Mouse (Mus musculus) liver, embryonic 14.5 days (tissue): ENCODE results near the gene Adck1. TPM values are rescaled to one million over a fixed set of nuclear protein-coding genes. Genes with fewer than 3 reads are reported as not detected.

Experiments
- ATAC-seq: fragments of 200-750 bp; cut with Nextera tagmentation; 2 replicates; pipeline ENCODE4 v1.8.0; 2017; ENCODE audit warnings: moderate number of reproducible peaks, mild to moderate bottlenecking, moderate library complexity; ENCODE audit not compliant: insufficient read depth
- DNase-seq, 3 experiments: peaks; one replicate each; pipeline ENCODE4 v3.0.0-alpha.2; 2012 to 2013; ENCODE audit warnings: low read depth in 3 of 3, low spot score in 3 of 3
- H3K27ac ChIP-seq: fragments of 300-500 bp; sonication (generic); 2 replicates; pipeline ENCODE4 v1.5.1; 2014; ENCODE audit warnings: moderate library complexity, mild to moderate bottlenecking, control low read depth, inconsistent platforms
- H3K27me3 ChIP-seq: fragments of 300-500 bp; sonication (generic); 2 replicates; pipeline ENCODE4 v1.6.1; 2014; ENCODE audit warnings: mild to moderate bottlenecking, low read length, moderate library complexity; ENCODE audit not compliant: control insufficient read depth, insufficient read depth
- H3K36me3 ChIP-seq: fragments of 300-500 bp; sonication (generic); replicated peaks from 2 replicates; pipeline ENCODE4 v1.6.1; 2014; ENCODE audit warnings: low read depth; ENCODE audit not compliant: control insufficient read depth, insufficient read depth
- H3K4me1 ChIP-seq, 2 experiments: fragments of 200-500 bp in 1 of 2; fragments of 300-500 bp in 1 of 2; sonication (generic) in 1 of 2; replicated peaks; 2 replicates each; pipeline ENCODE4 v1.6.1; 2012 to 2014; ENCODE audit warnings: antibody characterized with exemption in 1 of 2, inconsistent platforms in 1 of 2, low read length in 1 of 2; ENCODE audit not compliant: control insufficient read depth in 2 of 2, insufficient read depth in 2 of 2
- H3K4me2 ChIP-seq: fragments of 300-500 bp; sonication (generic); 2 replicates; pipeline ENCODE4 v1.6.1; 2014; ENCODE audit warnings: low read depth, mild to moderate bottlenecking, control low read depth, moderate library complexity
- H3K4me3 ChIP-seq, 2 experiments: fragments of 200-500 bp in 1 of 2; fragments of 300-500 bp in 1 of 2; sonication (generic) in 1 of 2; 2 replicates each; pipeline ENCODE4 v1.5.1; 2012 to 2014; ENCODE audit warnings: low read depth in 2 of 2, low read length in 2 of 2, mild to moderate bottlenecking in 2 of 2, control low read depth in 1 of 2, inconsistent platforms in 1 of 2, moderate library complexity in 1 of 2; ENCODE audit not compliant: insufficient read depth in 1 of 2
- H3K9ac ChIP-seq: fragments of 300-500 bp; sonication (generic); replicated peaks from 2 replicates; pipeline ENCODE4 v1.6.1; 2014; ENCODE audit warnings: mild to moderate bottlenecking, control low read depth, moderate library complexity
- H3K9me3 ChIP-seq: fragments of 300-500 bp; sonication (generic); 2 replicates; pipeline ENCODE4 v1.6.1; 2016; ENCODE audit warnings: low read length, mixed read lengths; ENCODE audit not compliant: control insufficient read depth
- CTCF ChIP-seq: IDR thresholded peaks from 2 replicates; pipeline ENCODE4 v1.5.1; 2016; ENCODE audit warnings: antibody characterized with exemption, low read depth, control low read depth
- EP300 ChIP-seq: IDR thresholded peaks from 2 replicates; pipeline ENCODE4 v1.6.1; 2016; ENCODE audit warnings: antibody characterized with exemption, low read depth
- WGBS: fragments of 180-500 bp; shearing (Covaris S2); extraction: QIAGEN DNeasy Blood & Tissue Kit; methylation state at CpG from one replicate; pipeline ENCODE4 v1.1.7; 2014; ENCODE audit not compliant: insufficient replicate concordance; 5-methylcytosine and 5-hydroxymethylcytosine counted together
- polyA plus RNA-seq, 2 experiments: library from polyadenylated mRNA; depleted of rRNA in 1 of 2; stranded (reverse) in 1 of 2; unstranded in 1 of 2; fragments of >200 nt; fragmentation: Nextera tagmentation in 1 of 2; extraction: Ambion mirVana in 1 of 2; gene quantifications; 2 replicates each; pipeline versions ENCODE4 v1.2.1 to v1.2.3; 2012 to 2014

Adck1 gene
- polyA plus RNA-seq, 2 experiments, result 5.8 to 6.5 TPM

DNA sequence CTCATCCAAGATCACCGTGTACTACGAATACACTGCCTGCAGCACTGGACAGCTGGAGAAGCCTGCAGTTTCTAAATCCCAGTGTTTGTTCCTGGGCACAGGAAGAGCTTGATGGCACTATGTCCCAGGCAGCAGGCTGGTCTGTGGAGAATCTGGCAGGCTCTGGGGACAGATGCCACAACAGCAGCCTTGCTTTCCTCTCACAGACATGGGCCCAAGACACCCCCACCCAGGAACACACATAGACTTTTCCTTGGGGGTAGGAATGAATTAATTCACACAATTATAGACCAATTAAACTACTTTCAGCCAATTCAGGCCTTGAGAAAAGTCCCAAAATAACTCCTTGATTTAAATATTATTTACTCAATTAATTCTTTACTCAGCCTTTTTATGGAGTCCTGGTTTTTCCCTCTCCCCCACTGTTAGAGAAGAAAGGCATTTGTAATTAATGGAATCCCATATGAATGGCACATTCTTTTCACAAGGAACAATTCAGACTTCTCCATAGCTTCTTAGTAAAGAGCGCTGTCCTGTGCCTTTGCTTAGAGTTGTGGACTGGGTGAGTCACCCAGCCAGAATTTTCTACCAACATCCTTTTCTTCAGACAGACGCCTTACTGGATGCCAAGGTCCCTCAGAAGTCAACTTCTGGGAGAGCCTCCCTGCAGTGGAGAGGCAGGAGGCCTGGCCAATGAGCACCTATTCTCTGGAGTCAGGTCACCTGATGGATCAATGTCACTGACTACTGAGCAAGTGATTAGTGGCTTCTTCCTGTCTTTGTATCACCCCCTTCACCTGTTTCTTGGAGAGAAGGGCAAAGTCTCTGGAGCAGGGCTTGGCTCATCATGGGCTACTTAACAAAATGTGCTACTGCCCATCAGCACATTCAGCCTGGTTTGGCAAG lies 90.6 kb downstream of the Adck1 start:
- H3K36me3 ChIP-seq, result no peaks in the 10 kb centered on the region
- H3K9ac ChIP-seq, result no peak overlapping the region
- H3K27ac ChIP-seq, result no peak overlapping the region
- no peak overlapping the region for H3K4me3 ChIP-seq
- no peak for DNase-seq
- 78% methylated on average over 4 of the region's 4 CpGs for WGBS
- H3K4me1 ChIP-seq, result no peaks in the 10 kb centered on the region
- no peaks in the 10 kb centered on the region for H3K27me3 ChIP-seq
- H3K9me3 ChIP-seq, result no peaks in the 10 kb centered on the region
- no peak overlapping the region for H3K4me2 ChIP-seq
- ATAC-seq, result no peak
- no peak for TF ChIP-seq EP300
- TF ChIP-seq CTCF, result no peak

DNA sequence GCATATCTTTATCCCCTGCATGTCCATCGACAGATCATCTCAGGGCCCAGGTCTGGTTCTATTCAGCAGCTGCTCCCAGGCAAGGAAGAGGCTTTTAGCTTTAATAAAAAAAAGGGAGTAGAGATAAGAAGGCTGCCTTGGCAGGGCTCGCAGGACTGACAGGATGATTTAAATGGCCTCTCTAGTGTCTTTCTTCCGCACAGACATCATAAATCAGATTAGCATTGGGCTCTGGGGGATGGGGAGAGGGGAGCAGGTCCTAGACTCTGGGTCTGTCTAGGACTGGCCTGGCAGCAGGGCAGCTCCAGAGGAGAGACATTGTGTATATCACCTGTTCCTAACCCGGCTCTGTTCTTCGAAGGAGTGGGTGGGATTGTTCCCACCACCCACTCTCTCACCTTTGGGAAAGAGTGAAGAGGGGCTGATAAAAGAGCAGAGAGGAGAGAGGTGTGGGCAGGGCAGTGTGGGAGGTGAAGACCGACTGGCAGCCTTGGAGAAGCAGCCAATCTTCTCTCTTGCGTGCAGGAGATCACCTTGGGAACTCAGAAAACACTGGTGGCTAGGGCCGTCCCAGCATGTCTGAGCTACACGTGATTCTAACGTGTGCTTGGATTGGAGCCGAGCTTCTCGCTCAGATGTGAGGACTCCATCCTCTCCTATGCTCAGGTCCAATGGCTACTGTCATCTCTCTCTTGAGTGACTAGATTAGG lies 94.5 kb downstream of the Adck1 start:
- TF ChIP-seq CTCF, result no peak
- TF ChIP-seq EP300, result no peak
- H3K4me3 ChIP-seq, result no peak overlapping the region
- no peak overlapping the region for H3K27ac ChIP-seq
- no peak for ATAC-seq
- no peaks in the 10 kb centered on the region for H3K36me3 ChIP-seq
- no peak overlapping the region for H3K9ac ChIP-seq
- no peaks in the 10 kb centered on the region for H3K9me3 ChIP-seq
- peaks cover 0 to 5% of the 10 kb centered on the region in 2 experiments; a peak in 1 of 4 replicates for H3K4me1 ChIP-seq
- no peaks in the 10 kb centered on the region for H3K27me3 ChIP-seq
- WGBS, result 61% methylated on average over 12 of the region's 12 CpGs
- no peak overlapping the region for H3K4me2 ChIP-seq
- DNase-seq, result no peak

- no peak for ATAC-seq
- H3K4me3 ChIP-seq, result no peak overlapping the region
- peaks cover 0 to 5% of the 10 kb centered on the region in 2 experiments; a peak in 1 of 4 replicates for H3K4me1 ChIP-seq
- 78% methylated on average over 1 of the region's 1 CpGs for WGBS
- no peaks in the 10 kb centered on the region for H3K36me3 ChIP-seq
- no peak for DNase-seq
- H3K9me3 ChIP-seq, result no peaks in the 10 kb centered on the region
- H3K9ac ChIP-seq, result no peak overlapping the region
- no peak overlapping the region for H3K4me2 ChIP-seq
- TF ChIP-seq EP300, result no peak
- no peak overlapping the region for H3K27ac ChIP-seq
- no peaks in the 10 kb centered on the region for H3K27me3 ChIP-seq
Measured at GRCm38 (mm10) chr12:88457021-88457420, 96.7 kb downstream of the Adck1 start.

- no peaks in the 10 kb centered on the region for H3K9me3 ChIP-seq
- H3K4me1 ChIP-seq, result peaks cover 0 to 5% of the 10 kb centered on the region in 2 experiments; a peak in 1 of 4 replicates
- no peak for ATAC-seq
- no peaks in the 10 kb centered on the region for H3K36me3 ChIP-seq
- H3K27me3 ChIP-seq, result no peaks in the 10 kb centered on the region
- TF ChIP-seq CTCF (no peak), EP300 (no peak)
- 78% methylated on average over 12 of the region's 12 CpGs for WGBS
- no peak overlapping the region for H3K9ac ChIP-seq
- no peak overlapping the region for H3K4me2 ChIP-seq
- no peak overlapping the region for H3K4me3 ChIP-seq
- no peak overlapping the region for H3K27ac ChIP-seq
- DNase-seq, result no peak
Measured at GRCm38 (mm10) chr12:88458936-88459335, 98.6 kb downstream of the Adck1 start.

- Histone ChIP-seq H3K4me1 (peaks cover 0 to 5% of the 10 kb centered on the region in 2 experiments; a peak in 1 of 4 replicates), H3K9me3 (no peaks in the 10 kb centered on the region), H3K36me3 (no peaks in the 10 kb centered on the region), H3K27ac (no peak overlapping the region), H3K9ac (no peak overlapping the region), H3K27me3 (no peaks in the 10 kb centered on the region), H3K4me3 (no peak overlapping the region), H3K4me2 (no peak overlapping the region)
- 21% methylated on average over 1 of the region's 1 CpGs for WGBS
- DNase-seq (peak in 1 of 3 experiments; percentile 7), ATAC-seq (peak; percentile 57; the same call in 1 of the 2 replicates)
- TF ChIP-seq CTCF, result no peak
- TF ChIP-seq EP300, result no peak
Measured at GRCm38 (mm10) chr12:88459461-88459860, 99.1 kb downstream of the Adck1 start.
